In the genomic region with DNA sequence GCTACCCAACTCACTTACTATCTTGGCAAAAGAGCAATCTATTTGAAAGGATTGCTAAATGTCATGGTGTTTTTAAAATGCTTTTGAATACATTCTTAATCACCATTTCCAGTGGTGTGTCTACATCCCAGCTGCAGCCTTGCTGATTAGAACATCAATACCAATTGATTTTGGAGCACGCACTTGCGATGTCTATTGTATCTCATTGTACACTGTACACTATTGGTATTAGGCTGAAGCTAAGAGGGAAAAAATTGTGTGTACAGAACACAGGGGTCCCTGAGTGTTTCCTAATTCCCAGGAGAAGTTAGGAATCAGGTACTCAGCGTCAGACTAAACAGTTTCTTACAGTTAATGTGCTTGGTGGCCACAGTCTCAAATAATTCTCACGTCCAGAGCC, we compare ENCODE assay signal across 27 mouse cellular contexts. TPM values are rescaled to one million over a fixed set of nuclear protein-coding genes. Genes with fewer than 3 reads are reported as not detected.
A peak's percentile ranks its signal among the peaks of the same experiment; 100 is the strongest.
DNase-seq lines count a peak whose midpoint lies in the region; ATAC-seq and TF ChIP-seq lines count a peak whose summit lies in the region.
"Had no signal": no experiment of that assay in that cellular context is flagged by ENCODE, and none has a peak within 500 bp of the region (broad histone marks: within the 10 kb centered on the region; RNA-seq: fewer than 3 reads in every experiment).

No protein-coding gene starts in this region.

- no peaks in the 10 kb centered on the region for H3K27me3 ChIP-seq in forebrain, embryonic 12.5 days
- no peaks in the 10 kb centered on the region for H3K27me3 ChIP-seq in forebrain, postnatal 0 days (ENCODE audit: insufficient read depth, low read length)
- H3K27me3 ChIP-seq in forebrain, embryonic 14.5 days (replicated peaks; ENCODE audit: control insufficient read depth, insufficient read depth, low read length): no peaks in the 10 kb centered on the region
- no peaks in the 10 kb centered on the region for H3K27me3 ChIP-seq in forebrain, embryonic 11.5 days (ENCODE audit: control insufficient read depth, insufficient read depth, low read length)
- no peaks in the 10 kb centered on the region for H3K27me3 ChIP-seq in midbrain, embryonic 11.5 days (ENCODE audit: control insufficient read depth, insufficient read depth, low read length)
- no peaks in the 10 kb centered on the region for H3K27me3 ChIP-seq in midbrain, embryonic 16.5 days (ENCODE audit: control insufficient read depth, insufficient read depth, low read depth, low read length)
- H3K27me3 ChIP-seq in forebrain, embryonic 16.5 days (replicated peaks; ENCODE audit: control insufficient read depth, insufficient read depth, low read length): no peaks in the 10 kb centered on the region
- H3K27me3 ChIP-seq: CH12.LX; embryonic facial prominence, embryonic 13.5 days; embryonic facial prominence, embryonic 15.5 days had no signal

- no peak for DNase-seq in forebrain, postnatal 0 days
- DNase-seq in forebrain, embryonic 14.5 days (ENCODE audit: low spot score): peak; percentile 22
- DNase-seq in forebrain, embryonic 11.5 days (ENCODE audit: low spot score): no peak
- no peak for DNase-seq in midbrain, embryonic 11.5 days (ENCODE audit: low spot score, missing footprints)
- DNase-seq in right cerebral cortex, adult 2 months (ENCODE audit: low spot score in 2 of 2): no peak
- DNase-seq: adrenal gland, adult 8-10 months; adrenal gland, postnatal 14 days; adrenal gland, postnatal 36 days; B cell, adult 2 months; cerebellum, adult 11 months; cerebellum, adult 18-20 months; cerebellum, adult 8-10 months; cerebellum, adult 9-11 months; cerebellum, postnatal 14 days; cerebellum, postnatal 36 days; embryo, embryonic 11 days had no signal

- 0 out of 2 replicates have a peak, but pooled peaks have one; percentile 23 for ATAC-seq in forebrain, embryonic 12.5 days (ENCODE audit: low FRiP score)
- no peak for ATAC-seq in forebrain, postnatal 0 days
- ATAC-seq in forebrain, embryonic 14.5 days: peak; percentile 61
- no peak for ATAC-seq in forebrain, embryonic 11.5 days (replicated peaks; ENCODE audit: low FRiP score)
- ATAC-seq in midbrain, embryonic 11.5 days (ENCODE audit: low FRiP score): 0 out of 2 replicates have a peak, but pooled peaks have one; percentile 46
- ATAC-seq in midbrain, embryonic 16.5 days: no peak
- 0 out of 2 replicates have a peak, but pooled peaks have one; percentile 18 for ATAC-seq in forebrain, embryonic 16.5 days
- ATAC-seq: activated CD4-positive, CD25-positive, alpha-beta regulatory T cell, adult 4 months; CD4-positive, CD25-positive, alpha-beta regulatory T cell, adult 4 months; Patski had no signal

- no peak for TF ChIP-seq CTCF in forebrain, postnatal 0 days (IDR thresholded peaks at IDR 0.05; ENCODE audit: low read depth)

- no peak overlapping the region for H3K9ac ChIP-seq in forebrain, embryonic 12.5 days
- H3K9ac ChIP-seq in forebrain, postnatal 0 days: no peak overlapping the region
- H3K9ac ChIP-seq in forebrain, embryonic 14.5 days (ENCODE audit: low read length): no peak overlapping the region
- H3K9ac ChIP-seq in forebrain, embryonic 11.5 days (ENCODE audit: low read length): no peak overlapping the region
- no peak overlapping the region for H3K9ac ChIP-seq in midbrain, embryonic 11.5 days (ENCODE audit: low read length)
- H3K9ac ChIP-seq in midbrain, embryonic 16.5 days (ENCODE audit: low read depth, low read length): no peak overlapping the region
- no peak overlapping the region for H3K9ac ChIP-seq in forebrain, embryonic 16.5 days (replicated peaks; ENCODE audit: low read depth, low read length)
- H3K9ac ChIP-seq: embryonic facial prominence, embryonic 13.5 days; embryonic facial prominence, embryonic 15.5 days had no signal

- H3K36me3 ChIP-seq in forebrain, embryonic 12.5 days (replicated peaks): no peaks in the 10 kb centered on the region
- H3K36me3 ChIP-seq in forebrain, postnatal 0 days (ENCODE audit: insufficient read depth): no peaks in the 10 kb centered on the region
- H3K36me3 ChIP-seq in forebrain, embryonic 14.5 days (ENCODE audit: control insufficient read depth, insufficient read depth, low read length): no peaks in the 10 kb centered on the region
- no peaks in the 10 kb centered on the region for H3K36me3 ChIP-seq in forebrain, embryonic 11.5 days (ENCODE audit: control insufficient read depth, insufficient read depth, low read length)
- H3K36me3 ChIP-seq in midbrain, embryonic 11.5 days (ENCODE audit: control insufficient read depth, insufficient read depth, low read length): no peaks in the 10 kb centered on the region
- no peaks in the 10 kb centered on the region for H3K36me3 ChIP-seq in midbrain, embryonic 16.5 days (ENCODE audit: control insufficient read depth, insufficient read depth, low read length)
- H3K36me3 ChIP-seq in forebrain, embryonic 16.5 days (ENCODE audit: control insufficient read depth, insufficient read depth): no peaks in the 10 kb centered on the region
- H3K36me3 ChIP-seq: embryonic facial prominence, embryonic 13.5 days; embryonic facial prominence, embryonic 15.5 days; G1E had no signal

- H3K4me2 ChIP-seq in forebrain, embryonic 12.5 days: no peak overlapping the region
- no peak overlapping the region for H3K4me2 ChIP-seq in forebrain, postnatal 0 days (ENCODE audit: low read depth)
- no peak overlapping the region for H3K4me2 ChIP-seq in forebrain, embryonic 14.5 days (ENCODE audit: low read length)
- H3K4me2 ChIP-seq in forebrain, embryonic 11.5 days (ENCODE audit: low read depth, low read length, severe bottlenecking): no peak overlapping the region
- no peak overlapping the region for H3K4me2 ChIP-seq in midbrain, embryonic 11.5 days
- H3K4me2 ChIP-seq in midbrain, embryonic 16.5 days (ENCODE audit: low read length): no peak overlapping the region
- H3K4me2 ChIP-seq in forebrain, embryonic 16.5 days (ENCODE audit: low read length): no peak overlapping the region
- H3K4me2 ChIP-seq: embryonic facial prominence, embryonic 13.5 days; embryonic facial prominence, embryonic 15.5 days had no signal

- no peaks in the 10 kb centered on the region for H3K4me1 ChIP-seq in forebrain, embryonic 12.5 days
- H3K4me1 ChIP-seq in forebrain, postnatal 0 days (ENCODE audit: insufficient read depth): no peaks in the 10 kb centered on the region
- no peaks in the 10 kb centered on the region; the same call in 1 of the 2 replicates for H3K4me1 ChIP-seq in forebrain, embryonic 14.5 days (ENCODE audit: control insufficient read depth, insufficient read depth, low read length)
- no peaks in the 10 kb centered on the region for H3K4me1 ChIP-seq in forebrain, embryonic 11.5 days (replicated peaks; ENCODE audit: control insufficient read depth, insufficient read depth, low read length)
- no peaks in the 10 kb centered on the region for H3K4me1 ChIP-seq in midbrain, embryonic 11.5 days (ENCODE audit: control insufficient read depth, insufficient read depth, low read length)
- no peaks in the 10 kb centered on the region for H3K4me1 ChIP-seq in midbrain, embryonic 16.5 days (ENCODE audit: control insufficient read depth, insufficient read depth, low read length)
- no peaks in the 10 kb centered on the region for H3K4me1 ChIP-seq in forebrain, embryonic 16.5 days (replicated peaks; ENCODE audit: control insufficient read depth, insufficient read depth, low read length)
- H3K4me1 ChIP-seq: embryonic facial prominence, embryonic 13.5 days; embryonic facial prominence, embryonic 15.5 days had no signal

- no peak overlapping the region for H3K27ac ChIP-seq in forebrain, embryonic 12.5 days
- H3K27ac ChIP-seq in forebrain, postnatal 0 days (ENCODE audit: low read depth, low read length): no peak overlapping the region
- H3K27ac ChIP-seq in forebrain, embryonic 14.5 days (ENCODE audit: low read depth, low read length): no peak overlapping the region
- H3K27ac ChIP-seq in forebrain, embryonic 11.5 days (ENCODE audit: low read depth, low read length): no peak overlapping the region
- no peak overlapping the region for H3K27ac ChIP-seq in midbrain, embryonic 11.5 days (ENCODE audit: low read depth, low read length)
- H3K27ac ChIP-seq in midbrain, embryonic 16.5 days (ENCODE audit: low read length): no peak overlapping the region
- no peak overlapping the region for H3K27ac ChIP-seq in forebrain, embryonic 16.5 days (ENCODE audit: low read length)
- H3K27ac ChIP-seq: embryonic facial prominence, embryonic 13.5 days; embryonic facial prominence, embryonic 15.5 days had no signal

- H3K4me3 ChIP-seq in forebrain, embryonic 12.5 days (replicated peaks): no peak overlapping the region
- no peak overlapping the region for H3K4me3 ChIP-seq in forebrain, postnatal 0 days (ENCODE audit: low read depth, low read length)
- no peak overlapping the region for H3K4me3 ChIP-seq in forebrain, embryonic 14.5 days (ENCODE audit: low read depth, low read length)
- H3K4me3 ChIP-seq in forebrain, embryonic 11.5 days (ENCODE audit: low read depth, low read length): no peak overlapping the region
- no peak overlapping the region for H3K4me3 ChIP-seq in midbrain, embryonic 11.5 days (ENCODE audit: low read depth, low read length)
- H3K4me3 ChIP-seq in midbrain, embryonic 16.5 days (ENCODE audit: low read depth, low read length): no peak overlapping the region
- no peak overlapping the region for H3K4me3 ChIP-seq in forebrain, embryonic 16.5 days (replicated peaks; ENCODE audit: low read length)
- H3K4me3 ChIP-seq: embryonic facial prominence, embryonic 13.5 days; embryonic facial prominence, embryonic 15.5 days; erythroblast, embryonic 14.5 days had no signal

- H3K9me3 ChIP-seq in forebrain, embryonic 12.5 days: no peaks in the 10 kb centered on the region
- no peaks in the 10 kb centered on the region for H3K9me3 ChIP-seq in forebrain, postnatal 0 days (ENCODE audit: low read length)
- no peaks in the 10 kb centered on the region for H3K9me3 ChIP-seq in forebrain, embryonic 14.5 days (replicated peaks; ENCODE audit: control insufficient read depth, low read length)
- H3K9me3 ChIP-seq in forebrain, embryonic 11.5 days (ENCODE audit: control insufficient read depth, low read length): no peaks in the 10 kb centered on the region
- no peaks in the 10 kb centered on the region for H3K9me3 ChIP-seq in midbrain, embryonic 11.5 days (ENCODE audit: control insufficient read depth, low read length)
- no peaks in the 10 kb centered on the region for H3K9me3 ChIP-seq in midbrain, embryonic 16.5 days (replicated peaks; ENCODE audit: control insufficient read depth, low read length, poor library complexity, severe bottlenecking)
- no peaks in the 10 kb centered on the region for H3K9me3 ChIP-seq in forebrain, embryonic 16.5 days (ENCODE audit: control insufficient read depth, low read length)
- H3K9me3 ChIP-seq: embryonic facial prominence, embryonic 15.5 days; G1E had no signal

- 77% methylated on average over 4 of the region's 4 CpGs for WGBS in forebrain, embryonic 12.5 days
- 71% methylated on average over 4 of the region's 4 CpGs for WGBS in forebrain, postnatal 0 days
- 62% methylated on average over 4 of the region's 4 CpGs for WGBS in forebrain, embryonic 14.5 days
- WGBS in forebrain, embryonic 11.5 days: 85% methylated on average over 4 of the region's 4 CpGs
- 87% methylated on average over 4 of the region's 4 CpGs for WGBS in midbrain, embryonic 11.5 days
- 66% methylated on average over 4 of the region's 4 CpGs for WGBS in midbrain, embryonic 16.5 days
- 60% methylated on average over 4 of the region's 4 CpGs for WGBS in forebrain, embryonic 16.5 days

RNA-seq across cellular contexts. Expression of a gene that starts 19.6 kb away (rescaled TPM):
- 29.4 and 33.3 TPM in 2 replicates for polyA plus RNA-seq in forebrain, embryonic 12.5 days (2016; fragmentation: Nextera tagmentation; extraction: Ambion mirVana)
- 245 and 448 TPM in 2 replicates for total RNA-seq in forebrain, postnatal 0 days (2014; rRNA removed)
- 373 and 527 TPM in 2 replicates for polyA plus RNA-seq in forebrain, postnatal 0 days (2015; fragmentation: Nextera tagmentation; extraction: Ambion mirVana)
- polyA plus RNA-seq in forebrain, embryonic 14.5 days (2014; fragmentation: Nextera tagmentation; extraction: Ambion mirVana): 99.4 and 180 TPM in 2 replicates
- polyA plus RNA-seq in forebrain, embryonic 11.5 days (2014; fragmentation: Nextera tagmentation; extraction: Ambion mirVana): 18.0 and 19.0 TPM in 2 replicates
- 11.7 and 14.7 TPM in 2 replicates for polyA plus RNA-seq in midbrain, embryonic 11.5 days (2014; fragmentation: Nextera tagmentation; extraction: Ambion mirVana)
- polyA plus RNA-seq in midbrain, embryonic 16.5 days (2015; fragmentation: Nextera tagmentation; extraction: Ambion mirVana): 35.9 and 41.3 TPM in 2 replicates
- polyA plus RNA-seq in forebrain, embryonic 16.5 days (2015; fragmentation: Nextera tagmentation; extraction: Ambion mirVana): 300 and 367 TPM in 2 replicates
- polyA plus RNA-seq: G1E, Patski had no signal

Comparison
In these comparisons a context has a peak if more than half of its experiments do, and no peak if none do; other contexts are left out.
1. ATAC-seq: peak in forebrain, embryonic 12.5 days (single experiment), forebrain, embryonic 14.5 days (single experiment), midbrain, embryonic 11.5 days (single experiment) and forebrain, embryonic 16.5 days (single experiment); none in forebrain, postnatal 0 days (single experiment), forebrain, embryonic 11.5 days (single experiment) and midbrain, embryonic 16.5 days (single experiment).